Mouse (Mus musculus): ENCODE results near the gene Itgbl1.
A peak's percentile ranks its signal among the peaks of the same experiment; 100 is the strongest.

Itgbl1 gene

DNA sequence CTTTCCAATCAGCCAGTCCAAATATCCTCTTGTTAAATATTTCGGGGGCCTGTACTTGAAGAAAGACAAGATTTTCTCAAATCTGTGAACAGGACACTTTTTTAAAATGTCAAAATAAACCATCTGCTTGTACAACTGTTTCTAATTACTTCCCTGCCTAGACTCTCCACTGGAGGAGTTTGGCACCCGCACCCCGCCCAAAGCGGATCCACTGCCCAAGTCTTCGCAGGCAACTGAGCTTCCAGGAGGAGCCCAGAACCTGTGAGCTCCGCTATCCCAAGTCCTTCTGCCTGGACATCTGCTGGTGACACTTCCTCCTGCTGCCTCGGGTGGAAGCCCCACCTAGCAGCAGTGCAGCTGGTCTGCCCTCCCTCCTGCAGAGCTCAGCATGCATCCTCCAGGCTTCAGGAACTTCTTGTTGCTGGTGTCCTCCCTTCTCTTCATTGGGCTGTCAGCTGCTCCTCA is at the start of gene Itgbl1:
Gene Itgbl1, plus strand, starts transcription at position 51 of the 465 bp plus-strand sequence.
- no peak for DNase-seq (ENCODE audit: low read depth, low spot score)

DNA sequence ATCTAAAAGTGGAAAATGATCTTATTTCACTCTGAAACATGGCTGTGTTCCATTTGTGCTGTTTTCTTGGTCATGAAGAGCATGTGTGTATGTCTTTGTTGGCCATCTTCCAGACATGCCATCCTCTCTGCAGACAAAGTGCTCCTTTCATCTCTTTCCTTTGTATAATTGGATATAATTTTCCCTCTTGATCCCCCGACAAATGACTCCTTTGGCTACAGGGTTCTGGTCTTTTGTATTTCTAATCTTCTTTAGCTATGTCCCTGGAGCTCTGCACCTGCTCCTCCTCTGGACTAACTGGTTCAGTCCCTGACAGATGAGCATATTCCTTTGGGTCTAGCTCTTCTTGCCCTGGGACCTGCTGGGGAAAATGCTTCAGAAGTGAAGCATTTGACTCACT is 36.8 kb upstream of the Itgbl1 start:
- DNase-seq (ENCODE audit: low read depth, low spot score) = no peak

DNA sequence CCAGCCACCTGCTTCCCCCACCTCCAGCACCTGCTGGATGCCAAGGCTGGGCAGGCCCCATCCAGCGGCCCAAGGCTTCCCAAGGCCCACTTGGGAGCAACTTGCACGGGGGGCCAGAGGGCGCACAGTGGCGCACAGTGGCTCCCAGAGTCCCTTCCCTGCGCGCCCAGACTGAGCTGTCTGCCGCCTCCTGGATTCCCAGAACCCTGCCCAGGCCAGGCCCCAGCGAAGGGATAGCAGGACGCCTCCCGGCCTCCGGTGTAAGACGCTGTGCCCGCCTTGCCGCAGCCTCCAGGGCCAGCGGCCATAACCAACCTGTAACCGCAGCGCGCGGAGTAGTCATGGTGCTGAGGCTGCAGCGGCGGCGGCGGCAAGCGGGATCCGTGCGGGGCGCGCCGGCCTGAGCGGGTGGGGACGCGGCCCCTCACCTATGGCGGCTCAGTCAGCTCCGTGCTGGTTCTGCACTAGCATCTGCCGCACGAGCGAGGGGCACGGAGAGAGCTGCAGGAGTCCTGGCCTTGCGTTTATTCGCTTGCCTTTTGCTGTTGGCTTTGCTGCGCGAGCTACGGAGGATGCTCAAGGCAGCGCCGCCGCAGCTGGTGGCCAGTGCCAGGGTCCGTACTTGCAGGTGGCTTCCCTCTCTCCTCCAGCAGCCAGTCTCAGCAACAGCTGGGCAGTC is 33.1 kb upstream of the Itgbl1 start, which contains the start of gene Nalcn:
Gene Nalcn, minus strand, starts transcription at position 644 of the 679 bp plus-strand sequence.
- peak; percentile 42 for DNase-seq (ENCODE audit: low read depth, low spot score)

DNA sequence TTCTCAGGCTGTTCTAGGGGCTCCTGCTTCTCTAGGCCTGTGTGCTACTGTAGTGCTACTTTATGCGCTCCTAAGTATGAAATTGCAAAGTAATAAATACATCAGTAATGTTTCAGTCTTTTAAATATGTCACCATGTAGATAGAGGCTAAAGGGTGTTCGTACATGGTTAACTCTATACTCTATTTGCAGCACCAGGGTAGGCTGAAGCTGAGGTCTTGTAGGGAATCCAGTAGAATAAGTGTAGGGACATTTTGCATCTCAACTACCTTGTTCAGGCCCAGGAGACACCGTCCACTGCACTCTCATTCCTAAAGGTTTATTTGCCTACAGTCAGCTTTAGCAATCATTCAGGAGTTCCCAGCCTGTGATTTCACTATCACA is 32.6 kb upstream of the Itgbl1 start:
- DNase-seq (ENCODE audit: low read depth, low spot score) = no peak

DNA sequence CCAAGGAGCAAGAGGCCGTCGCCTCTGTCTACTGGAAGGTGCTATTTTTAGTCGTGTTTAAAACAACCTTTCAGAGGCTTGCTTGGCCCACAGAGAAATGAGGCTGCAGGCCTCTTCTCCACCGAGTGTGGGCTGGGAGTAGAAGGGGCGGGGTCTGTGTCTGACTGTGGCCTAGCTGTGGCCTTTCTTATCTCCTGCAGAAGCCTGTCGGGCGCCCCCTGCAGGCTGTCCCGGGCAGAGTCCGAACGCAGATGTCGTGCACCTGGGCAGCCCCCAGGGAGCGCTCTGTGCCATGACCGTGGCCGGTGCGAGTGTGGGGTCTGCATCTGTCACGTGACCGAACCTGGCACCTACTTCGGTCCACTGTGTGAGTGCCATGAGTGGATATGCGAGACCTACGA is 1.3 kb downstream of the Itgbl1 start:
- DNase-seq (ENCODE audit: low read depth, low spot score) = peak; percentile 68

DNA sequence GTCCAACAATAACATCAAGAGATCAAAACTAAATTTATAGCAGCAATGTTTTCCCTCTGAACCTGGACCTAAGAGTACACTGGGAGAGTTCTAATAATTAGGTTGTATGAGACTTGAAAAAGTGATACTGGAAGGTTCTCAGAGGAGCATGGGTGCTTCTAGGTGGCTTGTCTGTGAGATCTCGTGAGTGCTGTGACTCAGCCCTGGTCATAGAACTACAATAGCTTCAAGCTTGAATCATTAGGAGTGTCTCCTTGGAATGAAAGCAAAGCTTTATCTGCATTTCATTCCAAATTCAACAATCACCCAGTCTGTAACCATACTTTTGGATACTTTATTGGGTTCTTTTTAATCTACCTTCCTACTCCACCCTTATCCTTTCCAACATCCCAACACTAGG is 2.6 kb downstream of the Itgbl1 start:
- no peak for DNase-seq (ENCODE audit: low read depth, low spot score)

DNA sequence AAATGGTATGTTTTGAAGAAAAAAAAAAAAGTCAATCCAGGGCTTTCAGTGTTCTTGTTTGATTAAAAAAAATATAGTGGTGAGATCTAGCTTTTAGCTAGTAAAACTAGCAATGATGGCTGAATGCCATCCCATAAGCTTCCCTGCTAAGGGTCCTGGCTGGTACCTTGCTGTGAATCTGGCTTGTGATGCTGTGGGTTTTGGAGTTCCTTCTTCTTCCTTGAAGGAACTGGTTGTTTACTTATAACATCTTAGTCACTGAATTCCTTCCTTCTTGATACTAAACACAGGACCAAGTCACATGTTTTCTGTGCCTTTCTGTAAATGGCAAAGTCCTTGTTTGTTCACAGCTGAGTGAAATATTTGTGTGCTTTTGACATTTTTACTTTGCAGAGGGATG is 3.4 kb downstream of the Itgbl1 start:
- no peak for DNase-seq (ENCODE audit: low read depth, low spot score)

DNA sequence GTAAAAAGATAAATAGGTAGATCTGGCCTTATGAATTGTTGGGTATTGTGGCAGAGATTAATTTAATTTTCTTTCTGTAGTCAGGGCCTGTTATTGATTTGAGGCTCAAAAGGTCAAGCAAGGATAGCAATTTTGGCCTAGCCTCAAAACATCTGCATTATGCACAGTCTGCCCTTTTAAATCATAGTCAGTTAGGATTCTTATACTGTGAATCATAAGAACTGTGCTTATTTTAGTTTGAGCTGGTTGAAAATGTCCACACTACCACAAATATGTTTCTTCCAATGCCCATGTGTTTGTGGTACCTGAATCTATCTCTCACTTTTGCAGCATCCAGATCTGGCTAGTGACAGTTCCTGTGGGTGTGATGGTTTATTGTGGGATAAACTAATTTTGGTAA is 4.7 kb downstream of the Itgbl1 start:
- no peak for DNase-seq (ENCODE audit: low read depth, low spot score)

DNA sequence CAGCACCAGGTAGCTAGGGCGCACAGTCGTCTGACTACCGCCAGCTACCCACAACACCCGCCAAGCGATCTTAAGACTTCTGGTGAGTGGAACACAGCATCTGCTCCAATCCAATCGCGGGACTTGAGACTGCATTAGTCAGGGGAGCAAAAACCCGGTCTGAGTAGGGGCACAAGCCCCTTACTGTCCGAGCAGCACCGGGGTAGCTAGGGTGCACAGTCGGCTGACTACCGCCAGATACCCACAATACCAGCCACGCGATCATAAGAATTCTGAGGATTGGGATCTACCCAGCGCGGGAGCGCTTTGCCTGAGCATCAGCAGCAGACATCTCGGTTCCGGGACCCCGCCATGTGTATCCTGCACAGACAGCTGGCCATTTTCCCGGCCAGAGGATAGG is 11.3 kb downstream of the Itgbl1 start:
- DNase-seq (ENCODE audit: low read depth, low spot score) = peak; percentile 16

DNA sequence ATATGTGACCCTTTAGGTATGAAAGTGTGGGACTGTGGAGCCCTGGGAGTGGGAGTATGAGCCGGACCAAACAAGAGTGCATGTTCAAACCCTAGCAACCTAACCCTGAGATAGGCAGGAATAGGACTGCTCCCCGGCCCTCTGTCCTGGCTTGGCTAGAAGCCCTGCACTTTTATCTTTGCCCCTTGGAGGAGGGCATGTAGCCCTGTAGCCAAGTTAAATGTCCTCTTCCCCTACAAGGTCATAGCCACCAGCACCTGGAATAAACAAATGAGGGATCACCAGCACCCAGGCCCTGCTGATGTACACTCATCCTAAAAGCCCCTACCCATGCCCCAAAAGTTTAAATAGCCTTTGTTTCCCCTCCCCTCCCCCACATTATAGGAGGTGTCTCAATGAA is 18.3 kb downstream of the Itgbl1 start:
- DNase-seq (ENCODE audit: low read depth, low spot score) = no peak

DNA sequence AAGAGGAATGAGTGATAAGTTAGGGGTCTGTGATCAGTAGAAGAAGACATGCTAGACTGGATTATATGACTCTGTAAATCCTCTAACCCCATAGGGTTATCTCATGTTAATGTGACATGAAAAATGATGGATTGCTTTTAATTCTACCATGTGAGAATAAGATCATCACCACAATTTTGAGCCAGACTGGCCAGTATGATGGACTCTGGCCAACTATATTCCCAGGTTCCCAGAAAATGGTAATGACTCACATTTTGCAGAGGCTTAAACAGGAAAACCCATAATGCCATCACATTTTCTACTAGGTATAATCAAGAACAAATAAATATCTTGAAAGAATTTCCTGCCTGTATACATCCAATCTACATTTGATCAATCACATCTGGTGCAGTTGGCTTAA is 55.0 kb downstream of the Itgbl1 start:
- no peak for DNase-seq (ENCODE audit: low read depth, low spot score)

DNA sequence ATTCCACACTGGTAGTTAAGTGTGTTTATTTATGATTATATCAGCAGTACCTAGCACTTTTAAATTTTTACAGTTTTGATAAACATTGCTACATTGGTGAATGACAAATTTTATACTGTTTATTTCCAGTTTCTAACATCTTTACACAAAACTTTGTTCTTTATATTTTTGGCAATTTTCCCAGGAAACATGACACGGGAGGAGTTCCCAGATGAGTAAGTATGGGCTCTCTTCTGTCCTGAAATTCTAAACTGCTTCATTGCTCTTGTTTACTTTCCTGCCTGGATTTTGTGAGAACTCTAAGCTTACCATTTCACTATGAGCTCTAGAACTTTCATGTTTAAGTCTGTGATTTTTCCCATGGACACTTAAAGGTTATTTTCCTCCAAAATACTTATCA is 82.3 kb downstream of the Itgbl1 start:
- DNase-seq (ENCODE audit: low read depth, low spot score) = no peak

DNA sequence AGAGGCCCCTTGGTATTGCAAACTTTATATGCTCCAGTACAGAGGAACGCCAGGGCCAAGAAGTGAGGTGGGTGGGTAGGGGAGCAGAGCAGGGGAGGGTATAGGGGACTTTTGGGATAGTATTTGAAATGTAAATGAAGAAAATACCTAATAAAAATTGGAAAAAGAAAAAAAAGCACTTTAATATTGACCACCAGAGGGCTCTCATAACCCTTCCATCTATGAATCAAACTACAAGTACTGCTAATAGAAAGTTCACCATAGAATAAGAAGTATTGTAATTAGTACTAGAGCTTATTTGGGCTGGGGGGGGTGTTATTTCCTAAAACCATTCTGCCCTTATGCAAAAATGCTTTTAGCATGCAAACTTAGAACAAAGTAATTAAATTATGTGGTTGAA is 91.2 kb downstream of the Itgbl1 start:
- DNase-seq (ENCODE audit: low read depth, low spot score) = no peak

DNA sequence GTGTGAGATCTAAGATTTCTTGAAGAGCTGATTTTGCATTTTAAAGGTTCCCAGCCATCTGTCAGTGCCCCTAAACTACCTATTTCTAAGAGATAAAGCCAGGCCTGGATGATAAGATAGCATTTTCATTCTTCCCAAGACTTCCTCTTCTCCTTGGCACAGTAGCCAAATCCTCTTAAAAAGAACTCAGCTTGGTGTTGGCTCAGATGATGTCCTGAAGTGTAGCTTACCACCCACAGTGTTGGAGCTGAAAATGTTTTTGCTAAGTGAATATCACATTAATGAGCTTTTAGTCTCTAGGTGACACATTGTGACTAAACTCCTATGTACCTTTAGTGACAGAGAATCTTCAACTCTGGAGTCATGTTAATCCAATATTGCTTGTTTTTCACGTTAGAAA is 99.8 kb downstream of the Itgbl1 start:
- no peak for DNase-seq (ENCODE audit: low read depth, low spot score)

DNA sequence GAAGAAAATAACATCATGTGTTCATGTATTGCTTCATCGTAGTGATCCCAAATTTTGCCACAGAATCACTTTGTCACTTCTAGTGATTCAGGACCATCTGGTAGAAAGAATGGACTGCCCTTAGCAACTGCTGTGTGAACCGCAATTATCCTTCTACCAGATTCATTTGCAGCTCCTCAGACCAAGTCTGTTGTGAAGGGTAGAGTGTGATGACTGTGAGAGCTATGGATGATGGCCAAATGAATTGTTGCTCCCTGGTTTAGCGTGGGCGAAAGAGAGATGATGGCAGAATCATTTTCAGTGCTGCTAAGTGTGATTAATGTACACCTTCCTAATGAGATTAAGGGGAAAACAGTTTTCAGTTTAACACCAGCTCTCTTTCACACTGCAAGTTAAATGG is 100.3 kb downstream of the Itgbl1 start:
- no peak for DNase-seq (ENCODE audit: low read depth, low spot score)

DNA sequence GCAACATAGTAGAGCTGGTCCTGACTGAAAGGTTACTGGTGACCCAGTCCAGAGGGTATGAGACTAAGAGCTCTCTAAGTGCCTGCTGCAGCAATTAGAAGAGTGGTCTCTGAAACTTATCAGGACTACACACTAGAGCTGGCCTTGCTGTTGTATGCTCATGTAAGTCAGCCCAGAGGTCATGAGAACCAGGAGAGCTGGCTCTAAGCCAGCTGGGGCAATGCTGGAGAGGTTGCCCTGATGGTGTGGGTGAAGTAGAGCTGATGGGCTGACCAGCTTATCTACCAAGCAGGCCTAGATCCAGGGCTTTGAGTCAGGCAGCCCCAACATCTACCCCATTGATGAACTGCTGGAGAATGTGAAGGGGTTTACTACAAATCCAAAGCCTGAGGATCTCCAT is 142.0 kb downstream of the Itgbl1 start:
- no peak for DNase-seq (ENCODE audit: low read depth, low spot score)

DNA sequence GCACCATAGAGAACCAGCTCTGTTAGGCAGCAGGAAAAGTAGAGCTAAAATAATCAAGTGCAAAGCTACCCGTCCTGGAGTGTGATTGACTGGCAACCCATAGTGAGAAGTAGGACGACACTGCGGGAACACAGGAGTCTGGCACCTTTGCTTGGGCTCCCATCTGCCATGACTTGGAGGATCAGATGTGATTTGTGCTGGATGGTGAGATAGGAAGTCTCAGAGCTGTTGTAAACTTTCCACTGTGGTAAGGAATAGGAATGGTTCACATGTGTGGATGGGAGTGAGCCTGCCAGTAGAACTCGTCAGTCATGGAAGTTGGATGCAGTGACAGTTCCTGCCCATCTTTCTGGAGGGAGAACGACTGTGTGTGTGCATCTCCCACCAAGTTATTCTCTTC is 177.9 kb downstream of the Itgbl1 start:
- DNase-seq (ENCODE audit: low read depth, low spot score) = no peak

DNA sequence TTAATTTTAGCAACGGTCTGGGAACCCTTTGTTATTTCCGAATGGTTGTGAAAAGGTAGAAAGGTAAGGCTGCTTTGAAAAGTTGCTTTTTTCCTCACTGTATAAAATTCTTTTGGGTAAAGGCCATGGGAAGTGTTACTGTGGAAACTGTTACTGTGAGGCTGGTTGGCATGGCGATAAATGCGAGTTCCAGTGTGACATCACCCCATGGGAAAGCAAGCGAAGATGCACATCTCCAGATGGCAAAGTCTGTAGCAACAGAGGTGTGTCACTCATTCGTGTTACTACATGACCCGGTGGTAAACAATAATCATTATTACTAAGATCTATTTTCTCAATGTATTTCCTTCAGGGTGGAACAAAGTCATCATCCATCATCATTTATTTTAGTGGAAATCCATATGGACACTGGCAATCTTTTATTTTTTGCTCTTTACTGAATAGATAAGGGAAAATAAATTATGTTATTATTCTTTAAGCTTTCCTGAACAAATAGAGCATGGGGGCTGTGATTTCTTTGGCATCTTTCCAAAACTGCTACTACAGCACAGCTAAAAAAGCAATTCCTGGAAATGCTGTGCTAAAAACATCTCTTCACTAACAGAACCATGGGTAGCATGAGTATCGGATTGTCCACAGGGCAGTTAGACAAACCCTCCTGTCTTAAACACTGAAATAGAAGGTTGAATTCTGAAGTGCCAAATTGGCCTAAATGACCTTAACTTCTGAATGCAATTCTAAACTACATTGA is 184.1 kb downstream of the Itgbl1 start:
- no peak for DNase-seq (ENCODE audit: low read depth, low spot score)

DNA sequence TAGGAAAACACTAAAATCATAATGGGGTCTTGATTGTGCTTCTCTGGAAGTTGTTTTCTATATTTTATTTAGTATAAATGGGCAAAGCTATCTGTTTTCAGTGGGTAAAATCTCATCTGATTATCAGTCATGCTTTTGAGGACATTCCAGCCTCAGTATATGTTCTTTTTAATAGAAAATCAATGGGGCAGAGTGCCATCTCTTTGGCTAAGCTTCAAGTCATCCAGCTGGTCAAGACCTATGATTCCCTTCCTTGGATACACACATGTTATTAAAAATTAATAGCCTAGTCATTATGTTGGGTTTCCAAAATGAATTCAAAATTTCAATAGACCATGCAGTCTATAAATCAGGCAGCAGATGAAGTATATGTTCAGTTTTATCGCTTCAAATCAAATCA is 204.8 kb downstream of the Itgbl1 start:
- no peak for DNase-seq (ENCODE audit: low read depth, low spot score)

DNA sequence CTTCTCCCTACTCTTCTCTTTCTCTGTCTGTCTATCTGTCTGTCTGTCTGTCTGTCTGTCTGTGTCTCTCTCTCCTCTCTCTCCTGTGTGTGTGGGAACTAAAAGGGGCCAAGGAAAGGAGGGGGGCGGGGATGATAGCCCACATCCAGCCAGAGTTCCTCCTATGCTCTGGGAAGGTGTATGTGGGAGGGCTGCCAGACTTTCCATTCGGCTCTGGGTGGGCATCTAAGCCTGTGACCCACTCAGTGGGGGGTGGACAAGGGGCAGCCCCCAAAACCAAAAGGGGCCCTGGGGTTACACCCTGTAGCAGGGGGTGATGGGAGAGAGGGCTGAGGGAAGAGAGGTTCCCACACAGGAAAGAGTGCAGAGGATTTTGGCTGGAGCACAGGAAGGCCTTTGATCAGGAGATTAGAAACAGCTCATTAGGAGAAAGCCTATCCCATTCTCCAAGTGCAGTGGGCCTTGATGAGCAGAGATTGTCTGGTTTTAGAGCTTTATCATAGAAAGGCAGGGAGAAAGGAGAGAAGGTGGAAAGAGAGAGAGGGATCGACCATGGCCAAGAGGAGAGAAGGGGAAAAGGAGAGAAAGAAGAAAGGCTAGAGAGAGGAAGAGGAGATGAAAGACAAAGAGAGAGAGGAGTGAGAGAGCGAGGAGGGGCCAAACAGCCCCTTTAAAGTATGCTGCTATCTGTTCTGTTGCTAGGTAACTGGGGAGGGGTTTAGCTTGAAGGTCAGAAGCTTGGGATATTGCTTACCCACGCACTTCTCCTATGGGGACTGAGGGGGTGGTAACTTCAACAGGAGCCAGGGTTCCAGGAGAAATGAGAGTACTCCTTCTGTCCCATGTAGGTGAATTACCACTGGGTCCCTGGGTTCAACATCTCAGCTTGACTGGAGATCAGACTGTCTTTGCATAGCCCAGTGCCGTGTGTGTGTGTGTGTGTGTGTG is 206.3 kb downstream of the Itgbl1 start:
- no peak for DNase-seq (ENCODE audit: low read depth, low spot score)

DNA sequence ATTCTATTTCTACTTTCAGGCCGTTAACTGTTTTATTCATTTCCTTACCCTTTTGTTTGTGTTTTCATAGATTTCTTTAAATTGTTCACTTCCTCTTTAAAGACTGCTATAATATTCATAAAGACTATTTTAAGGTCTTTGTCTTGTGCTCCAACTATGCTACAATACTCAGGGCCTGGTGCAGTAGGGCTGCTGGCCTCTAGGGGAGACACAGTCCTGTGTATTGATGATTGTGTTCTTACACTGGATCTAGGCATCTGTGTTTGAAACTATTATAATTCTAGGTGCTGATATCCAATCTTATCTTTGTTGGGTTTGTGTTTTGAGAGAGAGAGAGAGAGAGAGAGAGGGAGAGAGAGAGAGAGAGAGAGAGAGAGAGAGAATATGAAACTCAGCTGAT is 268.1 kb downstream of the Itgbl1 start:
- DNase-seq (ENCODE audit: low read depth, low spot score) = no peak

DNA sequence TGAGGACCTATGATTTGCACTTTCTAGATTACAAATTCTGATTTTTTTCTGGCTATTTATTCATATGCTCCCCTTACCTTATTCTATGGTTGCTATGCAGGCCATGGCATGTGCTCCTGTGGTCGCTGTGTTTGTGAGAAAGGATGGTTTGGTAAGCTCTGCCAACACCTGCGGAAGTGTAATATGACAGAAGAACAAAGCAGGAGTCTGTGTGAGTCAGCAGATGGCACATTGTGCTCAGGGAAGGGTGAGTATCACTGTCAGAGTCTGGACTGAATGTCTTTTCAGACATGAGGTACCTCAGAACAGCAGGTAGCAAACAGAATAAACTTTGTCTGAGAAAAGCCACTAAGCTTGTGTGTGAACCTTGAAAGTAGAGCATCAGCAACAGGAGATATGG is 306.8 kb downstream of the Itgbl1 start:
- DNase-seq (ENCODE audit: low read depth, low spot score) = no peak

Data from WW6 (cell line).